Mouse (Mus musculus) liver, embryonic 15.5 days (tissue): ENCODE results near the gene Ovol1. TPM values are rescaled to one million over a fixed set of nuclear protein-coding genes. Genes with fewer than 3 reads are reported as not detected.
A peak's percentile ranks its signal among the peaks of the same experiment; 100 is the strongest.

Experiments
- ATAC-seq: fragments of 200-750 bp; cut with Nextera tagmentation; 2 replicates; pipeline ENCODE4 v1.8.0; 2017; ENCODE audit warnings: moderate number of reproducible peaks, mild to moderate bottlenecking, moderate library complexity; ENCODE audit not compliant: insufficient read depth
- H3K27ac ChIP-seq: fragments of 300-500 bp; sonication (generic); replicated peaks from 2 replicates; pipeline ENCODE4 v1.5.1; 2015; ENCODE audit warnings: mild to moderate bottlenecking, inconsistent platforms
- H3K27me3 ChIP-seq: fragments of 300-500 bp; sonication (generic); 2 replicates; pipeline ENCODE4 v1.6.1; 2015; ENCODE audit warnings: mild to moderate bottlenecking, inconsistent platforms
- H3K36me3 ChIP-seq: fragments of 300-500 bp; sonication (generic); replicated peaks from 2 replicates; pipeline ENCODE4 v1.6.1; 2015; ENCODE audit warnings: moderate library complexity, mild to moderate bottlenecking, inconsistent platforms
- H3K4me1 ChIP-seq: fragments of 300-500 bp; sonication (generic); replicated peaks from 2 replicates; pipeline ENCODE4 v1.6.1; 2015; ENCODE audit warnings: inconsistent platforms
- H3K4me2 ChIP-seq: fragments of 300-500 bp; sonication (generic); 2 replicates; pipeline ENCODE4 v1.6.1; 2015; ENCODE audit warnings: moderate library complexity, mild to moderate bottlenecking, inconsistent platforms
- H3K4me3 ChIP-seq: fragments of 300-500 bp; sonication (generic); replicated peaks from 2 replicates; pipeline ENCODE4 v1.5.1; 2015; ENCODE audit warnings: mild to moderate bottlenecking, inconsistent platforms
- H3K9ac ChIP-seq: fragments of 300-500 bp; sonication (generic); 2 replicates; pipeline ENCODE4 v1.6.1; 2015; ENCODE audit warnings: moderate library complexity, mild to moderate bottlenecking, inconsistent platforms
- H3K9me3 ChIP-seq: fragments of 300-500 bp; sonication (generic); replicated peaks from 2 replicates; pipeline ENCODE4 v1.6.1; 2016; ENCODE audit warnings: inconsistent platforms
- WGBS: fragments of 180-500 bp; shearing (Covaris S2); methylation state at CpG from one replicate; pipeline ENCODE4 v1.1.7; 2015; ENCODE audit warnings: mixed read lengths; ENCODE audit not compliant: insufficient replicate concordance; 5-methylcytosine and 5-hydroxymethylcytosine counted together
- polyA plus RNA-seq: library from polyadenylated mRNA; unstranded; fragments of >200 nt; fragmentation: Nextera tagmentation; extraction: Ambion mirVana; gene quantifications from 2 replicates; pipeline ENCODE4 v1.2.1, GENCODE M21; 2015

Ovol1 gene
- polyA plus RNA-seq, 1 experiment from 2014 or later: not detected

- H3K36me3 ChIP-seq: no peaks in the 10 kb centered on the region
- H3K9ac ChIP-seq: no peak overlapping the region
- H3K4me1 ChIP-seq: peaks cover 14% of the 10 kb centered on the region
- H3K9me3 ChIP-seq: no peaks in the 10 kb centered on the region
- H3K27me3 ChIP-seq: peaks cover 96% of the 10 kb centered on the region
- ATAC-seq: no peak
- H3K27ac ChIP-seq: no peak overlapping the region
- H3K4me2 ChIP-seq: no peak overlapping the region
- WGBS: 48% methylated on average over 7 of the region's 7 CpGs
- H3K4me3 ChIP-seq: no peak overlapping the region
Observed at GRCm38 (mm10) chr19:5558169-5558568, 2.3 kb downstream of the Ovol1 start.

- Histone ChIP-seq H3K27ac (no peak overlapping the region), H3K36me3 (no peaks in the 10 kb centered on the region), H3K9ac (no peak overlapping the region), H3K4me3 (no peak overlapping the region), H3K4me1 (no peaks in the 10 kb centered on the region), H3K9me3 (no peaks in the 10 kb centered on the region), H3K4me2 (no peak overlapping the region), H3K27me3 (peaks cover 63% of the 10 kb centered on the region)
- WGBS: 67% methylated on average over 14 of the region's 14 CpGs
- no peak for ATAC-seq
Observed at GRCm38 (mm10) chr19:5554212-5554611, 6.2 kb downstream of the Ovol1 start.

GRCm38 (mm10) chr19:5553802-5554201, 6.6 kb downstream of the Ovol1 start:
- H3K9me3 ChIP-seq: no peaks in the 10 kb centered on the region
- no peak overlapping the region for H3K4me2 ChIP-seq
- H3K4me3 ChIP-seq: no peak overlapping the region
- H3K36me3 ChIP-seq: no peaks in the 10 kb centered on the region
- H3K27me3 ChIP-seq: peaks cover 59% of the 10 kb centered on the region
- H3K4me1 ChIP-seq: no peaks in the 10 kb centered on the region
- H3K27ac ChIP-seq: no peak overlapping the region
- WGBS: 67% methylated on average over 8 of the region's 8 CpGs
- H3K9ac ChIP-seq: no peak overlapping the region
- ATAC-seq: no peak

GRCm38 (mm10) chr19:5547471-5548056, 12.9 kb downstream of the Ovol1 start:
- H3K36me3 ChIP-seq: no peaks in the 10 kb centered on the region
- ATAC-seq: no peak
- no peak overlapping the region for H3K27ac ChIP-seq
- WGBS: 61% methylated on average over 4 of the region's 4 CpGs
- H3K9ac ChIP-seq: no peak overlapping the region
- H3K4me3 ChIP-seq: no peak overlapping the region
- H3K27me3 ChIP-seq: peaks cover 7% of the 10 kb centered on the region; the same call in 1 of the 2 replicates
- no peak overlapping the region for H3K4me2 ChIP-seq
- no peaks in the 10 kb centered on the region for H3K4me1 ChIP-seq
- H3K9me3 ChIP-seq: no peaks in the 10 kb centered on the region

- H3K36me3 ChIP-seq: no peaks in the 10 kb centered on the region
- no peak for ATAC-seq
- 63% methylated on average over 11 of the region's 11 CpGs for WGBS
- H3K4me1 ChIP-seq: no peaks in the 10 kb centered on the region
- no peaks in the 10 kb centered on the region for H3K9me3 ChIP-seq
- H3K27me3 ChIP-seq: peaks cover 4% of the 10 kb centered on the region; the same call in 1 of the 2 replicates
- no peak overlapping the region for H3K4me2 ChIP-seq
- H3K4me3 ChIP-seq: no peak overlapping the region
- H3K27ac ChIP-seq: no peak overlapping the region
- H3K9ac ChIP-seq: no peak overlapping the region
Observed at GRCm38 (mm10) chr19:5544031-5544430, 16.4 kb downstream of the Ovol1 start.

- Histone ChIP-seq H3K27ac (no peak overlapping the region), H3K27me3 (peaks cover 4% of the 10 kb centered on the region; the same call in 1 of the 2 replicates), H3K9me3 (no peaks in the 10 kb centered on the region), H3K4me2 (no peak overlapping the region), H3K9ac (no peak overlapping the region), H3K36me3 (no peaks in the 10 kb centered on the region), H3K4me3 (no peak overlapping the region), H3K4me1 (no peaks in the 10 kb centered on the region)
- 53% methylated on average over 9 of the region's 9 CpGs for WGBS
- ATAC-seq: no peak
Observed at GRCm38 (mm10) chr19:5543362-5543761, 17.1 kb downstream of the Ovol1 start.

- Histone ChIP-seq H3K27ac (no peak overlapping the region), H3K4me1 (no peaks in the 10 kb centered on the region), H3K27me3 (peaks cover 4% of the 10 kb centered on the region; the same call in 1 of the 2 replicates), H3K36me3 (no peaks in the 10 kb centered on the region), H3K9me3 (no peaks in the 10 kb centered on the region), H3K9ac (no peak overlapping the region), H3K4me2 (no peak overlapping the region), H3K4me3 (no peak overlapping the region)
- WGBS: 73% methylated on average over 8 of the region's 8 CpGs
- no peak for ATAC-seq
Observed at GRCm38 (mm10) chr19:5538786-5539185, 21.7 kb downstream of the Ovol1 start.

- Histone ChIP-seq H3K9me3 (no peaks in the 10 kb centered on the region), H3K27ac (no peak overlapping the region), H3K36me3 (no peaks in the 10 kb centered on the region), H3K4me1 (peaks cover 13% of the 10 kb centered on the region), H3K9ac (no peak overlapping the region), H3K27me3 (0 out of 2 replicates have a peak, but pooled peaks cover 3% of the 10 kb centered on the region), H3K4me2 (no peak overlapping the region), H3K4me3 (no peak overlapping the region)
- WGBS: 51% methylated on average over 8 of the region's 8 CpGs
- ATAC-seq: no peak
Observed at GRCm38 (mm10) chr19:5532520-5532919, 27.9 kb downstream of the Ovol1 start.

- H3K9me3 ChIP-seq: no peaks in the 10 kb centered on the region
- ATAC-seq: no peak
- no peak overlapping the region for H3K4me2 ChIP-seq
- H3K4me1 ChIP-seq: peaks cover 13% of the 10 kb centered on the region
- 67% methylated on average over 7 of the region's 7 CpGs for WGBS
- no peak overlapping the region for H3K4me3 ChIP-seq
- no peak overlapping the region for H3K9ac ChIP-seq
- no peaks in the 10 kb centered on the region for H3K36me3 ChIP-seq
- no peak overlapping the region for H3K27ac ChIP-seq
- H3K27me3 ChIP-seq: 0 out of 2 replicates have a peak, but pooled peaks cover 3% of the 10 kb centered on the region
Observed at GRCm38 (mm10) chr19:5530138-5530524, 30.3 kb downstream of the Ovol1 start.

- Histone ChIP-seq H3K4me1 (peaks cover 13% of the 10 kb centered on the region), H3K9ac (no peak overlapping the region), H3K27ac (no peak overlapping the region), H3K4me3 (peak overlapping the region; percentile 25), H3K36me3 (no peaks in the 10 kb centered on the region), H3K4me2 (peak overlapping the region; percentile 59), H3K9me3 (no peaks in the 10 kb centered on the region), H3K27me3 (0 out of 2 replicates have a peak, but pooled peaks cover 3% of the 10 kb centered on the region)
- WGBS: 19% methylated on average over 20 of the region's 20 CpGs
- ATAC-seq: peak; percentile 94
Observed at GRCm38 (mm10) chr19:5529325-5530137, 30.9 kb downstream of the Ovol1 start.

- Histone ChIP-seq H3K9me3 (no peaks in the 10 kb centered on the region), H3K4me2 (no peak overlapping the region), H3K4me1 (peaks cover 13% of the 10 kb centered on the region), H3K27ac (no peak overlapping the region), H3K27me3 (0 out of 2 replicates have a peak, but pooled peaks cover 2% of the 10 kb centered on the region), H3K9ac (no peak overlapping the region), H3K36me3 (no peaks in the 10 kb centered on the region), H3K4me3 (no peak overlapping the region)
- 63% methylated on average over 5 of the region's 5 CpGs for WGBS
- ATAC-seq: no peak
Observed at GRCm38 (mm10) chr19:5525204-5525603, 35.2 kb downstream of the Ovol1 start.
